Mouse (Mus musculus): ENCODE measurements around the gene AC134908.4.
"Not testable (repeated sequence)": the region's sequence is repeated elsewhere in the genome, so short reads cannot be mapped to it uniquely, and the experiment has no call there.

Gene AC134908.4

DNA sequence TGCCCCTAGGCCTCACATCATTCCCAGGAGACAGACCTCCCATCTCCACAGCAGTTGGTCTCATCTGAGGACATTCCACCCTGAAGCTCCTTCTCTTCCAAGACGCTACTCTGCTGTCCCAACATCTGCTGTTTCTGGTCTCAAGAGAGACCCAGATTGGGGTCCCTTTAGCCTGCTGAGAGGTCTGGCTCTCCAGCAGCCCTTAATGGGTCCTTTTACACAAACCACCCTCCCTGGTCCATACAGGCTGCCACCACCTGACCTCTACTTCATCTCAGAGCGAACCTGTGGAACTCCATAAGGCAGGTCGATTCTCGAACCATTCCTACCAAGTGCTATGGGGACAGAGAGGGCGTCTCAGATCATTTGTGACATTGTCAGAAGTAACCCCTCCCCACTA is 12.6 kb upstream of the AC134908.4 start:
- in situ Hi-C loops (cut with MboI): no loop called here

DNA sequence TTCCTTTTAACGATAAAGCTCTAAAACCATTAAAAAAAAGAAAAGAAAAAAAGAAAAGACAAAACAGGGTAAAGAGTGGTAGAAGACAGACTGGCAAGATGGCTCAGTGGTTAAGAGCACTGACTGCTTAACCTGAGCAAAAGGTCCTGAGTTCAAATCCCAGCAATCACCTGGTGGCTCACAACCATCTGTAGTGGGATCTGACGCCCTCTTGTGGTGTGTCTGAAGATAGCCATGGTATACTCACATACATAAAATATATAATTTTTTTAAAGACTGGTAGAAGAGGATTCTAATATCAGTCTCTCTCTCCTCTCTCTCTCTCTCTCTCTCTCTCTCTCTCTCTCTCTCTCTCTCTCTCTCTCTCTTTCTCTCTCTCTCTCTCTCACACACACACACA is 12.0 kb upstream of the AC134908.4 start:
- in situ Hi-C loops (cut with MboI): not testable (repeated sequence)

DNA sequence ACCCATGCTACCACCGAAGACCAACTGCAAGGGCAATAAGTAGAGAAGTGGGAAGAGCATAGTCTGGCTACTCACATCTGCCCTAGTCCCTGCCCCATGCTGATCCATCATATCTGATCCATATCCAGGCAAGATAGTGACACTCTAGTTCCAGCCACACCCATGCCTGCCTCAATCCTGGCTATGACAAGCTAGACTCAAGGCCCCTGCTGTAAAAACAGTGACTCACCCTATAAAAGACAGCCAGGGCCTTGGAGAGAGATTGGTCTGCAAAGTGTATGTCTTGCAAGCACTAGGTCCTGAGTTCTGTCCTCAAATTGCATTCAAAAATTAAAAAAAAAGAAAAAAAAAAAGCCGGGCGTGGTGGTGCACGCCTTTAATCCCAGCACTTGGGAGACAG is 11.0 kb upstream of the AC134908.4 start:
- in situ Hi-C loops (cut with MboI): no loop called here

DNA sequence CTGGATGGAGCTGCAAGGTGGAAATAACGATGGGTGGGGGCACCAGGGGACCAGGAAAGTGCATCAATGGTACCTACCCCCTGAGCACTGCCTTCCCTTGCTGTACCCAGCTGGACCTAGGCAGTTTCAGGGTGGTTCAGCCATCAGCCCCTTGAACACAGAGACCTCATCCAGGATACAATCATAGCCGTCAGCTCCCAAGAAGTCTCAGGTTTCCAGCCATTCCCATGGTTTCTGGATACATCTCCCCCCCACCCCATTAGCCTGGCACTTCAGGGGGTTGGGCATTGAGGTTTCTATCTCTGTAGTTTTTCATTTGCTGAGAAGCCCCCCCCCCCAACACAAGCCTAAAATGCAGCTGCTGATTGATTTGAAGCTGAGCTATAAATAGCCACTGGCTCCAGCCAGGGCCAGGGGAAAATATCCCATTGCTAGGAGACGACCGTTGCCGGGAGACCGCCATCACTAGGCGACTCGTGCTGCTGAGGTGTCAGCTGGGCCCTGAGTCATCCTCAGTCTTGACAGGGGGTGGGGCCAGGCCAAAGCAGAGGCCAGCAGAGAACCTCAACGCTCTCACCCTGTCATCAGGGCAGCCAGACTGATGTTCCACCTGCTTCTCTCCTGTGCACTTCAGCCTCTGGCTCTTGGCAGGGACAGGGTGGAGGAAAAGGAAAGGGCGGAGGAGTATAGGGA is 7.5 kb upstream of the AC134908.4 start:
- in situ Hi-C loops (cut with MboI): loop anchor here (5.0 kb wide), 1 partner anchor 36 kb away; no protein-coding TSS in a partner anchor

DNA sequence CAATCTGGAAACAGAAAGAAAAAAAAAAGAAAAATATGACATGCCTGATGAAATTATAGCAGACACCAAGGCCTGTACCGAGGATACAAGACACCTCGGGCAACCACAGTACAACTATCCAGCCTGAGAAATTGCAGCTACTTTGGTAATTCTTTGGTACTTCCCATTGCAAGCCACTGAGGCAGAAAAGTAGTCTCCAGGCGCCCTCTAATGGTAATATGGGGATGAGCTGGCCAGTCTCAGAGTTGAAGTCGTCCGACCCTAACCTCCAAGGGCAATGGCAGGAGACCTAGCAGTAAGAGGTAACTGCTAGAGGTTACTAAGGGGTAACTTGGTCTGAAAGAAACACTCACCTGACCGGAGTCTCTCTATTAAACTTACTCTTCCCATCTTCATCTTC is 5.6 kb upstream of the AC134908.4 start:
- in situ Hi-C loops (cut with MboI): loop anchor here (5.0 kb wide), 1 partner anchor 34 kb away; no protein-coding TSS in a partner anchor

DNA sequence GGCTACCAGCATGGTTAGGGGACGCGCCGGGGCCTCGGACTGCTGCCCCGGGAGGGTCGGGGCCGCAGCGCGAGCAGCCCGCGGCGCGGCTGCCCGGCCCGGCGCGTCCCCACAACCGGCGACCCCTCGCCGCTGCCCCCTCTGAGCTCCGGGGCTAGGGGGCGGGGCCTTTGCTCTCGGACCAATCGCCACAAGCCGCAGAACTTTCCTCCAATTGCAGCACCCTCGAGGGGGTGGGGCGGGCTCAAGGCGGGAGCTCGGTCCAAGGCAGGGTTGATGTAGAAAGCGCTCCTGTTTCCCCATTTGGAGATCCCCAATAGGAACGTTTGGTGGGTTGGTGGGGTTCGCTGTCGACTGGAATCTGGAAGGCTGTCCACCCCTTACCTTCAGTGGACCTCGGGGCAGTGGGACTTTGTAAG is 1.5 kb upstream of the AC134908.4 start, which contains the start of gene Metrn:
Gene Metrn (minus strand): TSS at position 186 of the 419 bp plus-strand sequence.
- in situ Hi-C loops (cut with MboI): no loop called here

DNA sequence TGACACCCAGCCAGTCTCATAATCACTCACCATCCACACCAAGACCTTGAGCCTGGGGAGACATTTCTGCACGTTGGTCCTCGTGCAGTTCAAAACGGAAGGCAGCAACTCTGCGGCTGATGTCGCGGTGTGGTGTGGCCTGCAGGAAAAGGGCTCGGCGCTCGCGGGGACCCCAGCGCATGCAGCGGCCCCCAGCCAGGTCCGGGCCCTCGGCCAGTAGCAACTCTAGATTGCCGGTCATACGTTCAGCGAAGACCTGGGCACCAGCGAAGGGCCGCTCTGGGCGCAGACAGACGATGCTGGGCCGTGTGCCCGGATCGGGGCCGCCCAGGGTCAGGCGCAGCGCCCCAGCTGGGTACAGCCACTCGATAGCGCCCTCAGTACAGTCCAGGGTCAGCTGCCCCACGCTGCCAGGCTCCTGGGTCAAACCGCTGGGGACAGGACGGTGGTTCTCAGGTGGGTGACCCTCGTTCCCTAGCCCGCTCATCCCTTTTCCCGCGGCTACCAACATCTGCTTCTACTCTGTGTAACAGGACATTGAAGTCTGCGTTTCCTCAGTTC is 832 bp upstream of the AC134908.4 start:
- in situ Hi-C loops (cut with MboI): no loop called here

DNA sequence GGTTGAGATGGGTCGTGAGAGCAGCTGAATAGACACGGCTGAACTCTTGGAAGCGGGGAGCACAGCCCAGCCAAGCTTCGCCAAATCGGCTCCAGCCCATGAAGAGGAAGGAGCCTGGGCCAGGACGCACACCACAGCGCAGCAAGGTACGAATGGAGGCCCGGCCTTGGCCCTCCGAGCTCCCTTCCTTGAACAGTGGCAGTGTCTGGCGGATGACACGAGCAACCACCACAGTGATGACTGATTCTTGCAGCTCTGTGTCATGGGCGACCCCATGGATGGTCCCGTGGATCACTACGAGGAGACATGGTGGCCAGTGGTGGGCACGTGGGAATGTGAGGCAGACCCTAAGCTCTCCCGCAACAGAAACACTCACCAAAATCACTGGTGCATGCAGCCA is 461 bp downstream of the AC134908.4 start:
- in situ Hi-C loops (cut with MboI): no loop called here

DNA sequence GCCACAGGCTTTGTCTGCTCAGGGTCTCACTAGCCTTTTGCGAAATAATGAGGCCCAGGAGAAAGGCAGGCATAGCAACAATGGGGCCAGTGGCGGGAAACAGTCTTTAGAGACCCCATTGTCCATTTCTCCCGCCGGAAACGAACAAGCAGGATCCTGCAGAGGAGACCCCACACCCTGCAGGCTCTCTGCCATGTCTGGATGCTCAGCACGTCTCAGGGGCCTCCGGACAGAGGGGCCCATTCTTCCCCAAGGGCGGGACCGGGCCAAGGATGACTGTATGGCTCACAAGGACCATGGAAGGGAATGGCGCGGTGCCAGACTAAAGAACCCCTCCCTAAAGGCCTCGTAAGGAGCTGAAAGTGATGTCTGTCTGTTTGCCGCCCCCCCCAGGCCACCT is 1.3 kb downstream of the AC134908.4 start:
- in situ Hi-C loops (cut with MboI): no loop called here

DNA sequence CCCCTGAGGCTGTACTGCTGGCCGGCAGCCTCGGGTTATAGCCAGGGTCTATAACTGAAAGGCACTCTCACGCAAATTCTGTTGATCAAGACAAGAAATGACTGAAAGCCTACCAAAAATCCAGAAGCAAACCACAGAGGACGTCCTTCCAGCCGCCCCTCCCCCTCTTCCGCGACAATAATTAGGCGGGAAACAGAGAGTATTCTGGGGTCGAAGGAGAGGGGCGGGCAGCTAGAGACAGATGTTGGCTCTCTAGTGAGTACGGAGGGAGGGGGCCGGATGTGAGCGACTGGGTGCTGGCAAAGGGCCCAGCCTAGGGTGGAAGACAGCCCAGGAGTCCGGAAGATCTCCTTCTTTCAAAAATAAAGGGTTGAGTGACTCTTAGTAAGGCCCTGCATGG is 2.8 kb downstream of the AC134908.4 start, which contains the start of gene Fam173a:
Gene Fam173a (minus strand): TSS at position 287 of the 400 bp plus-strand sequence.
- in situ Hi-C loops (cut with MboI): no loop called here

DNA sequence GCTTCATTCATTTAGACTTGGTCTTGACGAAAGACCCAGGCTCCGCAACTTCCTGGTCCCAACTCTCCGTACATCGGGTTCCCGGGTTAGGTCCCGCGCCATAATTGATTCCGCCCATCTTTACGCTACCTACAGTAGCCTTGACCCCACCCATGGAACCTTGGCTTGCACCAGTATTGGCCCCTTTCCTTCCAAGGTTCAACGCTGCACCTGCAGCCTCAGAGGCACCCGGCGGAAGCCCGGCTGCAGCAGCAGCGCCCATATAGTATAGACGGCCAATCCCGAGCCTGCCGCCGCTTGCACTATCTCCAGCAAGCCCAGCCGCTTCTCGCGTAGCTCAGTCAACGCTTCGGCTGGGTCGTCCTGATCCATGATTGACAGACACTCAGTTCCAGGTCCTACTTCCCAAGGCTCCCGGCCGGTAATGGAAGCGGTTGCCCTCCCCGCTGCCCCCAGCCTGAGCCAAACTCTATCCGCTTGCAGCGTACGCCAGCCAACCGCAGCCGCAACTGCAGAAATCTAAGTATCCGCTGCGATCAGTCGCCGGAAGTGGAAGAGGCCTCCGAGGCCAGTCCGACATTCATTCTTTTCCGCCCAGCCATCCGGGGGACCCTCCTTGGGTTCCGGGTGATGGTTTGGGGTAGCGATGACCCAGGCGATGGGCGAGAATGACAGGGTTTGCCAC is 3.5 kb downstream of the AC134908.4 start:
- in situ Hi-C loops (cut with MboI): no loop called here

DNA sequence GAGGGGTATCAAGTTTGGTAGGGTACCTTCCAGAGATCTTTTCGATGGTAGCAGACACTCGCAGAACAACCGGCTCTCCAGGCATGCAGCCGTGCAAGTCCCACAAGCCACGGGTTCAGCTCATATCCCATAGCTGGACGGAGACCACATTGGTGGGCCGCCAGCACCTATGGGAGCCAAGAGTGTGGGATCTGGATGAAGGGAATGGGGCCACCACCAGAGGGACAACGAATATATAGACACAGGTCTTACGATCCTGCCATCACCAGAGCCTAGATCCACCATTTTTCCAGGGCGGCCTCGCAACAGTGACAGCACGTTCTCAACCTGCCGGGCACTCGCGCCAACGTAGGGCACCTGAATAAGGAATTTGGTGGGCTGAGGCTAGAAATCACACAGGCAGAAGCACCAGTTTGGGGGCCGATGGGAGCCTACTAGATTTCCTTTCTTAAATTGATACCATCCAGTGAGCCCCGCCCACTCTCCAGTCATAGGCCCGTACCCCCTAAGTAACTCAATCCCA is 4.1 kb downstream of the AC134908.4 start:
- in situ Hi-C loops (cut with MboI): no loop called here

DNA sequence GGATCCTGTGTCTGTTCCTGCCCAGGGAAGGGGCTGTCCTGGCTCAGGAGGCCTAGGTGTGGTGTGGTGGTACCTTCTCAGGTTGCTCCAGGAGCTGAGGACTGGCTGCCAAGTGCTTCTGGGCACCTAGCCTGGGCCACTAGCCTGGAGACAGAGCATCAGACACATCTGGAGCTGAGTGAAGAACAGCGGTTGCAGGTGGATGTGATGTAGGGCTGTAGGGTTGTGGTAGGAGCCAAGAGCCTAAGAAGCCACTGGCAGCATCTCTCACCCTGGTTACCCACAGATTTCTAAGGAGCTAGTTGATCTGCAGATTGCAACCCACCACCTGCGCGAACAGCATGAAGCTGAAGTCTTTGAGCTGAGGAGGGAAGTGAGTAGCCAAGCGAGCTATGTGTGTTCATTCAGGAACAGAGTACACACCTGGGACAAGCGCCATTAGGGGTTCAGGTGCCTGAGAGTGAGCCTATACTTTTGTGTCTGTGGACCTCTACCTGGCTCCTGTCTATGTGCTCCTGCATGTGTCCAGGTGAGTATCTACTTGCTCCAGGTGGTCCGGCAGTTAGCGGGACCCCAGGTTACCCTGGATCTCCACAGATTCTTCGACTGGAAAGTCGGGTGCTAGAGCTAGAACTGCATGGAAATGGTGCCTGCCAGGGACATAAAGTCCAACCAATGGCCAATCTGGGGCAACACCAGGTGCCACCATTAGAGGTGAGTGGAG is 8.5 kb downstream of the AC134908.4 start:
- in situ Hi-C loops (cut with MboI): no loop called here

DNA sequence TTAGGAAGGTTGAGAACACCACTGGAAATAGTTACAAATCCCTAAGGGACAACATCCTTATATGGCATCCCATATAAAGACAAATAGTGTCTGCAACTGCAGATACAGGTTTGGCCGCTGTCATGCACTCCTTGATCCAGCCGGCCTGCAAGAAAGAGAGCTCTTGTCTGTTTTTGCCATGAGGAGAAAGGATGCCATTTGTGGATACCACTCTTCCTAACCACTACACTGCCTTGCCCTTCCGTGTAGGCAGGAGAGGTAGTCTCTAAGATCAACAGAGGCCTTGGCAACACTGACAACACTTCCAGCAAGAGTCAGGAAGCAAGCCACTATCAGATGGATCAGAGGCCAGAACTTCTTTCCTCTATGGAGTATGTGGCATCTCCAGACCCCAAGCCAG is 9.2 kb downstream of the AC134908.4 start, which contains the start of gene Ccdc78:
Gene Ccdc78 (plus strand): TSS at position 301 of the 400 bp plus-strand sequence.
- in situ Hi-C loops (cut with MboI): no loop called here

DNA sequence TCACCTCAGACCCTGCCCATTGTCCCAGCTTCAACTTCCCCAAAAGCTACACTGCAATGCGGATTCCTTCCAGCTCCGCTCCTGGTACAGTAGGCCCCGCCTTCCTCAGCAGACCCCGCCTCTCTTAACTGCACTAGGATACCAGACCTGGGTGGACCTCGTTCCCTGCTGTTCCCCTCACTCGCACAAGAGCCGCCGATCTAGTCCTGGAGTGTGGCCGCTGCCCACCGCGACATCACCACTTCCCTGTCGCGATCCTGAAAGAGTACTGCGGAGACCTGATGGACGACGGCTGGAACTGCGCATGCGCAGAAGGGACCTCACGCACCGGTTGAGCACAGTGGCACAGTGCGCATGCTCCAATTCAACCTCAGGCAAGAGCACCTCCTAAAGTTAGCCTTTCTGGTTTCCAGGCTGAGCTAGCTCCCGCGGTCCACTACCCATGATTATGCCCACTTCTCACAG is 10.1 kb downstream of the AC134908.4 start, which contains the start of gene Haghl:
Gene Haghl (minus strand): TSS at position 393 of the 465 bp plus-strand sequence.
- in situ Hi-C loops (cut with MboI): no loop called here

DNA sequence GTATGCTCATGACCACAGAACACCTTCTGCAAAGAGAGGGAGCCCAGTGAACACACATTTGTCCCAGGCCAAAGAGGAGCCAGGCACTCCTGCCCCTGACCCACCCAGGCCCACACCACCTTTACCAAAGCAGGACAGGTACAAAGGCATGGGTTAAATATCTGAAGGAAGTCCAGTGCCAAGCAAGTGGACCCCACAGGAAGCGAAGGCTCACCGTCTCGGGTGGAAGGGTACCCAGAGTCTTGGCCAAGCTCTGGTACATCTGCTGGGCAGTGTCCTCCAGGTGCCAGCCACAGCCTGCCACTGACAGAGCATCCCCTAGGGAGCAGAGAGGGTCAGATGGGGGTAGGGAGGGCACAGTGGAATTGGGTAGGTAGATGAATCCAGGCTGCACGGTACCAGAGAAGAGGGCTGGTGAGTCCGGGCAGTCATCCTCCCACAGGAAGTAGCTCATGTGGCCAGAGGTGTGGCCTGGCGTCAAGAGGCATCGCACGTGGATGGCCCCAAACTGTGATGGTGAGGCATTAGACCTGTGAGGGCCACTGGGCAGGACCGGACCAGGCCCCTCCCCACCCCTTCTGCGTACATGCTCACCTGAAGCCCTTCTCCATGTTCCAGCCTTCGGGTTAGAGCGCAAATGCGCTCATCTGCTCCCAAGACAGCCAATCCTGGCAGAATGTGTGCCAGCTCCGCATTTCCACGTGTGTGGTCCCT is 11.4 kb downstream of the AC134908.4 start:
- in situ Hi-C loops (cut with MboI): no loop called here

DNA sequence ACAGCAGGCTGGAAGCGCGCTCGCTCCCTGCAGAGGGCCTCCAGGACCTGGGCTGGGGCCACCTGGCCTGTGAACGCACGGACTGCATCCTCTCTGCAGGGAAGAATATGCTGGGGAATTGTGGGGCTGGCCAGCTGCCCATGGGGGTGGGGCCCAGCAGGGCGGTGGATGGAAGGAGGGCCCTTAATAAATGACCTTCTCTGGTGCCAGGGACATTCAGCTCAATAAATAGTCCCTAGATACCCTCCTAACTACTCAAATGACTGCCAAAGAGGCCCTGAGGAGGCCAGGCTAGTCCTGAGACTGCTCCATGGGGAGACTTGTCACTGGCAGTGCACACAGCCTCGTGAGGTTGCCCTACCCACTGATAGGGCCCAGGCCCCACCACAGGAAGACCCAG is 12.4 kb downstream of the AC134908.4 start:
- in situ Hi-C loops (cut with MboI): no loop called here

DNA sequence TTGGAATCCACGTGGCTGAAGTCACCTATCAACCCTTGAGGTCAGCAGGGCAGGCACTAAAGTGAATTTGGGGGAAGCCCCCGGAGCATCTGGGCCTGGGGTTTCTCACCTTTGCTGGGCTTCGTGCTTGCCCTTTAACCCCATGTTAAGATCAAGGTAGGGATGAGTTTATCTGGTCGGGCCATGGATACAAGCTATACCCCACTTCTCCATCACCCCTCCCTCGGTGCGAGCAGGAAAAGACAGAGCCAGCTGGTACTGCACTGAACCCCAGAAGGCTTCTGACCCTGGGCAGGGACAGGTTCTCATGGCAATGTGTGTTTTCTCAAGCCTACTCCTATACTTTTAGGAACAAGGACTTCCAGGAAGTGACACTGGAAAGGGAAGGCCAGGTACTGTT is 14.1 kb downstream of the AC134908.4 start:
- in situ Hi-C loops (cut with MboI): no loop called here

DNA sequence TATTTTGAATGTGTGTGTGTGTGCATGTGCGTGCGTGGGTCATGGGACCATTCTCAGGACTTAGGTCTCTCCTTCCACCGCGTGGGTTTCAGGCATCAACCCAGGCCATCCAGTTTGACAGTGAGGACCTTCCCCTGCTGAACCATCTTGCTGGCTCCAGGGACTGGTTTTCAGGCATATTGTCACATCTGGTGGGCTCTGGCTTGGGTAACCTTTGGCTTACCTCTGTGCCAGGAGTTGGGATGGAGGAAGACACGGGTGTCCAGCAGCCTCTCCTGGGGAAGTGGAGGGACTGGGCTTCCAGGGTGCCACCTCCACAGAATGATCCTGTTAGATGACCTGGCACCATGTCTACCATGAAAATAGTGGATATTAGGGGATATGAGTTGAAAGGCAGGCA is 17.5 kb downstream of the AC134908.4 start:
- in situ Hi-C loops (cut with MboI): no loop called here

DNA sequence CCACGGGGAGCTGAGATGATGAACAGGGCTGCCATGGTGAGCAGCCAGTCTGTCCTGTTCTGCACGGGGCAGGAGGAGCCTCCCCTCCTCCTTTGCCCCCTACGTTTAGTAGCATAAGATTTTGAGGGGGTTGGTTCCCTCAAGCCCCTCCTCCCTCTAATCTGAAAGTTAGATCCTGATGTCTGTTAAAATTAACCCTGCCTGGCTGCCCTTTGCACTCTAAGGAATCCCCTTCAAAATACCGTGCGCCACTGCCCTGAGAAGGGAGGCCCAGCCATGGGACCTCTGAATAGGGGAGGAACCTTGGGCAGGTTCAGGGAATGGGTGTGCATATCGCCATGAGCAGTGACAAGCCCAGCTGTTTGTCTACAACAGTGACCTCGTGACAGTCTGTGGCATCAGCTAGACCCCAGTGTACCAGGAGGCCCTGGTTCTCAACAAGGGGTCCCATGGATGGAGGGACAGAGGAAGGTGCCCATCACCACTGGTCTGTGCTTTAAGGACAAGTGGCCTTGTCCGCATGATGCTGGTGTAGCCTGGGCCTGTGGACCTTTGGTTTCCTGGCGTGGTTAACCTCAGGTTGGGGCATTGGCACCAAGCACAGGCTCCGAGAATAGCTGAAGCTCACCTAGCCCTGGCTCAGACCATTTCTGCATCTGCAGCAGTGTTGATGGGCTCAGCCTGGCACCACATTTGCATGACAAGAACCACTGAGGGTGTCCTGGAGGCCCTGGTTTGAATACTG is 20.0 kb downstream of the AC134908.4 start:
- in situ Hi-C loops (cut with MboI): no loop called here

All from mature B cell (primary cell).